Mouse (Mus musculus): ENCODE measurements around the gene Cmtm2a.
A peak's percentile ranks its signal among the peaks of the same experiment; 100 is the strongest.
"Not testable (repeated sequence)": the region's sequence is repeated elsewhere in the genome, so short reads cannot be mapped to it uniquely, and the experiment has no call there.

The Cmtm2a gene

DNA sequence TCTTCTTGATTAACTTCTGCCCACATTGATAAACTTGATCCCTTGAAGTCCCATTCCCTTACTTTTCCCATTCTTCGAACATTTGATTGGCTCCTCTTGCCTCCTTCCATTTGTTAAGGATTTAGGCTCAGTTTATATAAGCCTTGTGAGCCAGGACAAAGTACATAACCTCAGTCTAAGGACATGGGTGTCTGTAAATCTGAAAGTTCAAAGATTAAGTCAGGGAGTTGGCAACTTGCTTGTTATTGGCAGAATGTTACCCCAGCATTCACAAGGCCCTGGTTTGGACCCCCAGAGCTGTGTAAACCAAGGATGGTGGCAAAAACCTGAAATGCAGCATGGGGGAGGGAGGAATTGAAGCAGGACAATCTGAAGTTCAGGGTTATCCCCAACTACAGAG, 1.4 kb upstream of the Cmtm2a start:
- no peak for DNase-seq (ENCODE audit: low read depth)

DNA sequence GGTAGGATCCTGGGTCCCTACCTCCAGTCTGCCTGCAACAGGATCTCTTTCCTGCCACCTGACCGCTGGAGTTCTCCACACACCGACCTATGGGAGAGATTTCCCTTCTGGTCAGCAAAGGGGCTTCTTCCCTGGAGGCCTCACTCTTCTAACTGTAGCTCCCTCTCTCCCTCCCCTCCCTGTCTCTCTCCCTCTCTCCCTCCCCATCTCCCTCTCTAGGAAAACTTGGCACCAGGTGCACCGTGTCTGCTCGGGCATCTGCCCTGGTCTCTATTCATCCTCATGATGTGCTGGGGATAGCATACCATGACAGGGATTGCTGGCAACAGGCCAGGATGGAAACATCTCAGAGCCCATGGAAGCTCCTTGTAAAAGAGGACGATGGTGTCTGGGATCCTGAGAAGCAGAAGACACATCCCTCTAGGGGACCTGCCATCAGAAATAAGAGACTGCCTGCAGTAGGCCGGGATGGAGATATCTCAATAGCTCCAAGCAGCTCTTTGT, 24.0 kb downstream of the Cmtm2a start:
- no peak for DNase-seq (ENCODE audit: low read depth)

DNA sequence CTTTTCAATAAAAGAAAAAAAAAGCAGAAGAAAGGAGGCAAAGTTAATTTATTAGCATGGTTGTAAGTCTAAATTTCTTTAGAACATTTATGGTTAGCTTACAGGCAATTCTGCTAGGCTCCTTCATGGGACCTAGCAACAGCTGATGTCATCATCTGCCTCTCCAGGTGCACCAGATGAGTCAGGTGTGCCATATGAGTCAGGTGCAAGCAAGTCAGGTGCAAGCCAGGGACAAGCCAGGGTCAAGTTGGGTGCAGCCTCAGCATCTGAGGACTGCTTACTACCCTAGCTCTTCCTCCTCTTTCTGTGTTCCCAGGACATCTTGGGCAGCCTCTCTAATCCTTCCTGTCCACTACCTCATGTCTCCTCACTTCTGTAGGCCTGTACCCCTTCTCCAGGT, 24.6 kb downstream of the Cmtm2a start:
- no peak for DNase-seq (ENCODE audit: low read depth)

DNA sequence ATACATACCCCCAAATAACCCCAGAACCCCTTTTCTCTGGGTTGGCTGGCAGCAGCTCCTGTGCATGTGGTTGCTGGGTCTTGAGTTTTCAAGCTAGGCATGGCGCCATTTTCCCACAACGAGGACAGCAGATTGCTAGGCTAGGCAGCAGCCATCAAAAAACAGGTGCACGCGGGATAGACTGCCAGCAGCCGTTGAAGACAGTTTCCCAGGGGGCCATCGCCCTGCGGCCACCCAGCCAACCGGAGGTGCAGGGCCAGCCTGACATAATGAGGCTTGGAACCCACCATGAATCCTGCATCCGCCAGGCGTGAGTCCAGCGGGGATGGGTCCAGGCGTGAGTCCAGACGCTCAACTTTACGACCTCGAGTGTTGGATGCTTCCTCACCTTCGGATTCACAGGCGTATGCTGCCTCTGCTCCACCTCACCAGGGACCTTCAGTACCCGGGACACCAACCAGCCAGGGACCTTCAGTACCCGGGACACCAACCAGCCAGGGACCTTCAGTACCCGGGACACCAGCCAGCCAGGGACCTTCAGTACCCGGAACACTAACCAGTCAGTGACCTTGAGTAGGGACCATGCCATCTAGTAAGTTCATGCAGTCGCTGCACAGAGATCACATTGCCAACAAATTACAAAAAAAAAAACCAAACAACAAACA, 28.6 kb downstream of the Cmtm2a start:
- not testable (repeated sequence) for DNase-seq (ENCODE audit: low read depth)

DNA sequence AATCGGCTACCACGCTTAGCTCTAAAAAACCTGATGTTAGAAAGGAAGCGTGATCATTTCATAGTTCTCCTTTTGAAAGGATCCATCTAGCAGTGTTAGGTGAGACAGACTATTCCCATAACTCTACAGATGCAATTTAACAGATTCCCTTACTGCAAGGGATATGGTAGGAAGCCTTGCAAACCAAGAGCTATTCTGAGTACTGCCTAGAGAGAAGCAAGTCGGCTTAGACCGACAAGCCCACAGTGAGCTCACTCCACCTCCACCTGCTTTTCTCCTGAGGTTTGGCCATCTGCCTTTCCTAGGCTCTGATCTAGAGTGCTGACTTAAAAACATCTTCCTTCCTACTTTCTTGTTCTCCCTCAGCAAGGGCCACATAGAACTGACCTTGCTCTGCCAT, 31.2 kb downstream of the Cmtm2a start:
- DNase-seq (ENCODE audit: low read depth) = not testable (repeated sequence)

DNA sequence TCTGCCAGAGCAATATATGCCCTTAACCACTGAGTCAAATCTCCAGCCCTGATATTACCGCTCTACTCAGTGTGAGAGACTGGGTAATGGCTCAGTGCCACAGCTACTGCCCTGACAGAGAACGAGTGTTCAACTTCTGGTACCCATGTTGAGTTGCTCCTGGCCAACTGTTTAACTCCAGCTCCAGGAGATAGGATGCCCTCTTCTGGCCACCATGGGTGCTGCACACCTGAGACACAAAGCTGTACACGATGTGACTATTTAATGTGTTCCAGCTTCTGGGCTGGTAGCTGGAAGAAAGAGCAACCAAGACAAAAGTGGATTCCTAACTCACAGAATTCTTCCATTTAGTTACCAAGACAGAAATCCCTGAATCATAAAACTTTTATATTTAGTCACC, 40.0 kb downstream of the Cmtm2a start:
- DNase-seq (ENCODE audit: low read depth) = no peak

DNA sequence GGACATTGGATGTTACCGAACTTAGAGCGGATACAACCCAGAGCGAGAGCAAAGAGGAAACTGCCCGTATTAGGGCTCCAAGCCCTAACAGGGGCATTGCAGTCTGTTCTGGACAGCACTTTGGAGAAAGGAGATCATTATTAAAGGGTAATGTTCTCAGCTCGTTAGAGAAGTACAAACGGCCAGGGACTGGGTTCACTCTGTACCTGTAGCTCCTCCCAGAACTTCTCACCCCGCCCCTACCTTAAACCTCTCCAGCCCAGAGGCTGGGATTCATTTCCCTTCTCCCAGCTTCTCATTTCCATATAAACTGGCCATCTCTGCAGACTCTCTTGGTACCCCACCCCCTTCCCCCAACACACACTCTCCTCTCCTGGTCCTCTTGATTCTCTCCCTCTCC, 41.5 kb downstream of the Cmtm2a start:
- DNase-seq (ENCODE audit: low read depth) = no peak

DNA sequence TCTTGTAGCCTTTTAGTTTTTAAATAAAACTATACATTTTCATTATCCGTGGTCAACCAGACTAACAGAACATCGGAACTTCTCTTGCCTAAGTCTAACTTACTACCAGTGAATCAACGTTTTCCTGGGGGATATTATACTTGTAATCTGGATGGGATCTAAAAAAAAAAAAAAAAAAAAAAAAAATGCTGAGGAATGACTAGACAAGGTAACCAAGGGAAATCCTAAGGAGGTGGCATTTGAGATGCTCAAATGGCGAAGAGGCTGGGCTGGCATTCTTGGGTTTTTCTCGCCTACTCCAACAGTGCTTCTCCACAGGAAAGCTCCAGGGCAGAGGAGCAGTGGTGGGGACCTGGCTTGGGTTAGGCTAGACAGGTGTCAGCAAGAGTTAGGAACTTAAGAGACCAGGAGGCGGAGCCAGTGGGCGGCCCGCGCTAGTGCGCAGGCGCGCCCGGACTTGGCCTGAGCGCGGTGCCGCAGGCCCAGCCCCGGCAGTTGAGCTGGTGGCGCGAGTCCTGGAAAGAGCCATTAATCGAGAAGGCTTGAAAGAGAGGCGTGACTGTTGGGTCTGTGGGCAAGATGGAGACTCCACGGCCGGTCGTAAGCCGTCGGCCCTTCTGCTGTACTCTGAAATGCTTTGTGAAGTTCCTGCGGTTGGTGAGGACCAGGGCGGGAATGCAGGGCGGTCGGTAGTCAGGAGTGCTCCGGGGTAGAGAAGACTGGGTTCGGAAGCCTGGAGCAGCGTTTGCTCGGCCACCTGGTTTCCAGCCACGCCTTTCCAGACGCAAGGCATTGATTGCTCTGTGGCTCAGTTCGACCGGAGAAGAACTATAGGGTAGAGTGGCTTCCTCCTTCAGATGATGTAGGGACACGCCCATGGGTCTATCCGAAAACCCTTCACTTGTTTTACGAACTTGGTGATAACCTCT, 42.3 kb downstream of the Cmtm2a start, which contains the start of gene Cklf:
Gene Cklf (plus strand): TSS at position 423 of the 929 bp plus-strand sequence.
- peak; percentile 76 for DNase-seq (ENCODE audit: low read depth)

DNA sequence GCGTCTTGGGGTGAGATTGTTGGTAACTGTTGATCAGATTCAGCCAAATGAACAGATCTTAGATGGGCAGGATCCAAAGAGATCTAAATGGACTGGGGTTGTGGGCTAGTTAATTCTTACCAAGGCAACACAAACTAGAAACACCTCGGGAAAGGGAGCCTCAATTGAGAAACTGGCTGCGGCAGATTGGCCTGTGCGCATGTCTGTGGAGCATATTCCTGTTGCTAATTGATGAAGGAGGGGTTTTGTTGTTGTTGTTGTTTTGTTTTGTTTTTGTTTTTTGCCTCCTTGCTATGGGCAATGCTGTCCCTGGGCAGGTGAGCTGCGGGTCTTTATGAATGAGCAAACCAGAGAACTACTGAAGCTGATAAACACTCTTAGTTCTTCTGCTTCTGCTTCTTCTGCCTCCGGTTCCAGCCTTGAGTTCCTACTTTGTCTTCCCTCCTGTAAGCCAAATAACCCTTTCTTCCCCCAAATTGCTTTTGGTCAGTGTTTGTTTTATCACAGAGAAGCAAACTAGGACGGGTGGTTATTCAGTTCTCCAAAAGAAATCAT, 43.5 kb downstream of the Cmtm2a start:
- DNase-seq (ENCODE audit: low read depth) = no peak

DNA sequence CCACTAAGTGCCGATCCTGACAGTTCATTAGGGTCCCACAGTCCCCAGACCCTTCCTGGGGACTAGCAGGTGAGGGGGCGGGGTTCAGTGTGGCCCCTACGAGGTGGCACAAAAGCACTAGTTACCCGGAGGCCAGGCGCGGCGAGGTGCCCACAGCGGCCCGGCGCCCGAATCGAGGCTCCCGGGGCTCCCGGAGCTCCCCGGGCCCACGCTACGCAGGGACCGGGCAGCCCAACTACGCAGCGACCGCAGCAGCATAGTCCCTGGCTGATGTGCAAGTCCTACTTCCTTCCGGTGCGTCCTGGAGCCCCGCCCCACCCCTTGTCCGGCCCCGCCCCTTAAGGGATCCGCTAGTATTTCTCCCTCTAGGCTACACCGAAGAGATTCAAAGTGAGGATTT, 44.7 kb downstream of the Cmtm2a start, which contains the start of gene Tk2:
Gene Tk2 (minus strand): TSS at position 283 of the 400 bp plus-strand sequence.
- DNase-seq (ENCODE audit: low read depth) = peak; percentile 66

DNA sequence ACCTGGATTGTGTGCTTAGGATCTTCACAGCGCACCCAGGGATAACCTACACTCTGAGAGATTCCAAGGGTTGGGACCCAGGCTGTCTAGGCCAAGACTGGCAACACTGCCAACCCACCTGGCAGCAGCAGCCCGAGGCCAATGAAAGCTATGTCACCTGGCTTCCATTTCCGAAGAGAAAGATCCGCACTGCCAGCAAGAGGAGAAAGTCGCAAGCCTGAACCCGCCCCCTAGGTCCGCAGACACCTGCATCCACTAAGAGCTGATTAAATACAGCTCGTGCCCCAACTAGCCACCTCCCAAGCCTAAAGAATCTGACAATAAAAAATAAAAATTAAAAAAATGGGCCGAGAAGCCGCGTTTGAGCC, 45.1 kb downstream of the Cmtm2a start:
- DNase-seq (ENCODE audit: low read depth) = no peak

DNA sequence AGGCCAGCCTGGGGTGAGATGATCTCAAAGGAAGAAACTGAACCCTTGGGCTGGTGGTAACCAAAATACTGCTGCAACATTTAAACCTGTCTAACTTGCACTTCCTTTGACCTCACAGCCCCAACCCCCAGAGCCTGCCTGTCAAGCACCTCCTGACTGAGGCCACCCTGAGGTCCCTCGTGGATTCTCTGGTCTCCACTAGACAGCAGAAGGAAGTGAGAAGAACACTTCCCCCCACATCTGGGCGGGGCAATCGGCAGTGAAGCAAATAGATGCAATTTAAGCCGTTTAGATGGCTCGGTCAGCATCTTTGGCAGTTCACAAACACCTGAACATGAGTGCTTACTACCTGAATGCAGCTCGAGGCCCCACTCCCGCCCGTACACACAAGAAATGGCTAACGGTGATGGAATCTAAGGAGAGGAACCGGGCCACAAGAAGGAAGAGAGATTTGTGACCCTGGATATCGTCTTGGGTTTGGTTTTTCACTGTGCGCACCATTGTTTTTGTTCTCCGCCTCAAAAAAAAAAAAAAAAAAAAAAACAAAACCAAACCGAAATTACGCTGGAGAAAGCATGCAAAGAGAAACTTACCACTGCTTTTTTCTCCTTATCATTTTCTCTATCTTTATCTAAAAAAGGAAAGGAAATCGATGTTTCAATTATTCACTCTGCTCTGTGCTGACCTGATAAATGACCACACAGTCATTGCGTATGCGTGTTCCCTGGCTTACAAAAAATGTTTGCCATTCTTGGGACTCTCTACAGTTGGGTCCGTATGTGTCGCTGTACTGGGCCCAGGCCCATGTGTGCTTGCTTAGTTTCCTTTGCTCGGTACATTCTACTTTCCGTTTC, 45.7 kb downstream of the Cmtm2a start:
- DNase-seq (ENCODE audit: low read depth) = no peak

DNA sequence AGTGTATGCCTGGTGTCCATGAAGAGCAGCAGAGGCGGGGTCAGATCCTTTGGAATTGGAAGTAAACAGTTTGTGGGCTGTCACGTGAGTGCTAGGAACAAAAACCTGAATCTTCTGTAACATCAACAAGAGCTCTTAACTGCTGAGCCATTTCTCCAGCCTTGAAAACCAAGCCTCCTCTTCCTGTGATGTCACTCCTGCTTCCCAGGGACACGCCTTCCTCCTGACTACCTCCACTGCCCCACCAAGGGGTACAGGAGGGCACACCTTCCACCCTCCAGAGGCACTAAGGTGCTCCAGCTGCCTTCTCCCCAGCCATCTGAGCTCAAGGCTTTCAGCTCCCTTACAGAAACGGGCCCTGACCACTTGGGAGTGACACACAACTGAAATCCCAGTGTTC, 46.4 kb downstream of the Cmtm2a start:
- no peak for DNase-seq (ENCODE audit: low read depth)

DNA sequence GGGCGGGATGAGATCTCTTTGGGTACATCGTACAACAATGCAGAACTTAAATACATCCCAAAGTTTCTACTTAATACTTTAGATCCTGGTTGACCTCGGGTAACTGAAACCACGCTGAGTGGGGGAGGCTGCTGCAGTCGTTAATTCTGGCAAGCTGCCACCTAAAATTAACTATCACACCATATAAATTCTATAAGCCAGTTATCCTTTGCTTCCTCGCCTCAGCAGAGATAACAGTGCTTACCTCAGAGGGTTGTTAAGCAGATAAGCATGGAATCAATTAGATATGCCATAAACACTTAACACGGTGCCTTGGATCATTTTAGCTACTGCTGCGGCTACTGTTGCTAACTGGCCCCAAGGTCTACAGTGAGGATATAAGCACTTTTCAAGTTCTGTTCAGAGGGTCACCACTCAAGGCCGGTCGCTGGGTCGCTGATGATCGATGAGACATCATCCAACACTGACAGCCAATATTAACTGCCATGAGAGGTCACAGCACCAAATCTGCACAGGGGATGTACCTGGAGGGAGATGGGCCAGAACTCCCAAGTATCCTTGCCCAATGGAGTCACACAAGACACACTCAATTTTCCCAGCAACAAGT, 50.8 kb downstream of the Cmtm2a start:
- no peak for DNase-seq (ENCODE audit: low read depth)

DNA sequence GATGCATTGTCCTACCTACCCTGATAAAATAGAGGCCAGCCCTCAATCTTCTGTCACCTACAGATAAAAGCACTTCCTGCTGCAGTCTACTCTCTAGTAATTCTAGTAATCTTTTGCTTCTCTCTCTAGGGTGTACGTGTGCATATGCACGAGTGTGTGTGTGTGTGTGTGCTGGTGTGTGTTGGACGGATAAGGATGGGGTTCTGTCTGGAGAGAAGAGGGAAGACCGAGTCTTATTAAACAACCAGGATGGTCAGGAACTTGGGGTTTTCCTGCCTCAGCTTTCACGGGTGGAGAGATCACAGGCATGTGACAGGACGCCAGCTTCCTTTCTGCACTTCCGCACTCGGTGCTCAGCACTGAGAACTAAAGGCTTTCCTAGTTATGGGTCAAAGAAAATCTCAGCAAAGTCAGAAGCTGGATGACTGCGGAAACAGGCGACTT, 53.5 kb downstream of the Cmtm2a start:
- DNase-seq (ENCODE audit: low read depth) = no peak

DNA sequence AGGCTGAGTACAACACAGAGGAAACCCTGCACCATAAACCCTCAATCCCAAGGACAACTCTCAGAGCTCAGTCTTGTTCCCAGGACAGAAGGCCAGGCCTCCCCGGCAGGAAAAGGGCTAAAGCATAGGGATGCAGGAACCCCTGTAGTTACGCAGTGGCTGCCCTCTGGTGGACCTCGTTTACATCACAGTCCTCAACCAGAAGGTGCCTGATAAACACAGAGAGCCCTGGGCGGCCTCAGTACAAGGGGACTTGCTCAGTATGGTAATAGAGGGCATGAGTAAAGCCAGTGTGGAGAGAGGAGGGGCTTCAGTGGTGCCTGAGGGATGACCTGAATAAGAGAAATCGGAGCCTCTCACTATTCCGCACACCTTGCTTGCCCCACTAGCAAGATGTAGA, 58.4 kb downstream of the Cmtm2a start:
- DNase-seq (ENCODE audit: low read depth) = no peak

DNA sequence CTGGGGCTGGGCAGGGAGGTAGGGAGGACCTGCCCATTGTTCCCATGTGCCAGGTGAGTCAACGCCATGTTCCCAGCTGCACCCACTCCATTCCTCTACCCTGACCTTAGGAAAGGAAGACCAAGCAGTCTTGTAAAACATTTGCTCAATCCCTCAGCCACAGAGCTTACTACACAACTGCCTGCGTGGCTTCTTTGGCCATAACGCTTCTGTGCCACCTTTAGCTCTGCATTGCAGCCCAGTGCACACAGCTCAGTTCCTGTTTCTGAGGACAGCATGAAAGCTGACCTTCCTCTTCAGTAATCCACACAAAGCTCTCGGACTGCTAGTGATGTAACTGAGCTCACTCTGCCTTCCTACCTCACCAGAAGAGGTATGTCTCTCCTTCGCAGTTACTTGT, 60.1 kb downstream of the Cmtm2a start:
- no peak for DNase-seq (ENCODE audit: low read depth)

DNA sequence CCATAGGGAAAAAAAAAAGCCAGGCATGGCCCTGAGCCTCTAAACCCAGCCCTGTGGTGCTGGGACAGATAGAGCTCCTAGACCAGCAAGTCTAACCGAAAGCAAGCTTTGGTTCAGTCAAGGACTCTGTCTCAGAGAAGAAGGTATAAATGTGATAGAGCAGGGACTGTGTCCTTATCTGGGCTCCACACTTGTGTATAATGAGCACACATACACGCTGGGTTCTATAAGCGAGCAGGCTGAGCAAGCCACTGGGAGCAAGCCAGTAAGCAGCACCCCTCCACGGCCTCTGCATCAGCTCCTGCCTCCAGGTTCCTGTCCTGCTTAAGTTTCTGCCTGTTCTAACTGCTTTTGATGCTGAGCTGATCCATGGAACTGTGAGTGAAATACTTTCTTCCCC, 60.9 kb downstream of the Cmtm2a start:
- no peak for DNase-seq (ENCODE audit: low read depth)
